Mouse (Mus musculus): ENCODE measurements around the gene Ncoa1. TPM values are rescaled to one million over a fixed set of nuclear protein-coding genes. Genes with fewer than 3 reads are reported as not detected.
A peak's percentile ranks its signal among the peaks of the same experiment; 100 is the strongest.

The Ncoa1 gene
- polyA plus RNA-seq, 1 experiment from 2014 or later, result 7.1 TPM

DNA sequence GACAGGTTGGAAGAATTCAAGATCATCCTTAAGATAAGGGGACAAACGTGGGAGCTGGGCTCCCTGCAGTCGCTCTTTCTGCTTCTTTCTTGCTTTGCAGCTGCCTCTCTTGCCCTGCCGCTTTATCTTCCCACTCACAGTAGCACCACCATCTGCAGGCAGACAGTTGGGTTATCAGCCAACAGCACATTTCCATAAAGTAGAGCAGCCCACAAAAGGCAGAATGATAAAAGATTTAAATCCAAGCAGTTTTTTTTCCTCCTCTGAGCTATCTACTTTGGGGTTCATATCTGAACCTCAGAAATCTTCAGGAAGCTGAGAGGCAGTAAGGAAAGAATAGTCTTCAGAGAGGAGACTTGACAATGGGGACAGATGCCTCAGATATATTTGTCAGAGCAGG, 24.9 kb upstream of the Ncoa1 start:
- no peaks in the 10 kb centered on the region for H3K9me3 ChIP-seq
- peaks cover 1% of the 10 kb centered on the region; the same call in 1 of the 2 replicates for H3K4me1 ChIP-seq
- H3K9ac ChIP-seq (replicated peaks), result no peak overlapping the region
- ATAC-seq (ENCODE audit: low FRiP score, low read depth), result no peak
- no peaks in the 10 kb centered on the region for H3K36me3 ChIP-seq
- WGBS, result 46% methylated on average over 3 of the region's 3 CpGs
- no peaks in the 10 kb centered on the region for H3K27me3 ChIP-seq
- H3K4me2 ChIP-seq (replicated peaks), result no peak overlapping the region
- H3K27ac ChIP-seq (replicated peaks), result no peak overlapping the region
- no peak overlapping the region for H3K4me3 ChIP-seq

DNA sequence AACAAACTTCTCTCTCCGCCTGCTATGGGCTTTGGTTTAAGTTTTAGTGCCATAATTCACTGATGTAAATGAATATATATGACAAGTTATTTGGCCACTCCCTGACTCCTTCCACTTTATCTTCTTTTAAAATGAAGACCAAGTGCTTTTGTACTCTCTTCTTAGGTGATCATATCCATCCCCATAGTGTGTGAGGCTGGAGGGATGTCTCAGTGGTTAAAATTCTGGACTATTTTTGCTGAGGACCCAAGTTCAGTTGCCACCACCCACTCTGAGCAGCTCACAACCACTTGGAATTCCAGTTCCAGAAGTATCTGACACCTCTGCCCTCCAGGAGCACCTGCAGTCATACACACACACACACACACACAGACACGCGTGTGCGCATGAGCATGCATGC, 23.5 kb upstream of the Ncoa1 start:
- no peak overlapping the region for H3K27ac ChIP-seq (replicated peaks)
- no peak overlapping the region for H3K4me3 ChIP-seq
- no peak overlapping the region for H3K4me2 ChIP-seq (replicated peaks)
- no peaks in the 10 kb centered on the region; the same call in 1 of the 2 replicates for H3K4me1 ChIP-seq
- no peaks in the 10 kb centered on the region for H3K27me3 ChIP-seq
- ATAC-seq (ENCODE audit: low FRiP score, low read depth), result no peak
- H3K9me3 ChIP-seq, result no peaks in the 10 kb centered on the region
- no peaks in the 10 kb centered on the region for H3K36me3 ChIP-seq
- 96% methylated on average over 4 of the region's 4 CpGs for WGBS
- no peak overlapping the region for H3K9ac ChIP-seq (replicated peaks)

DNA sequence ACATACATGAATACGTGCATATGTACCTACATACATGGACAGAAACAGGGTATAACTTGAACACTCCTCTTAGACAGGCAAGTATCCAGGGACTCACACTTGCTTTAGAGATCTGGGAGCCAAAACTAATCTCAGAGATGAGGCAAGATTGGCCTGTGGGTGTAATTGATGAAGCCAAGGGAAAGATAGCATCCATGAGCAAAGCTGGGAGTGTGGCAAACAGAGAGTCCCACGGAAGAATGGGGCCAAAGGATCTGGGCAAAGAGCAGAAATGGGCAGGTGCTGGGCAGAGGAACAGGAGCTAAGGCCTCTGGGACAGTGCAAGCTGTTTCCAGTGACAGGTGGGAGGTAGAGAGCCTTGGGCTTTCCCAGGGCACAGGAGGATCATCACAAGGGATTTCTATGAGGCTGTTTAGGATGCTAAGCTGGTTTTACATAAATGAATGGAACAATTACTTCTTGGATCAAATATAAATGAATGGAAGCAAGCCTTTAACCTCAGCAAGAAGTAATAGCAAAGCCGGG, 22.7 kb upstream of the Ncoa1 start:
- Histone ChIP-seq H3K4me3 (no peak overlapping the region), H3K27me3 (no peaks in the 10 kb centered on the region), H3K27ac (replicated peaks) (no peak overlapping the region), H3K9me3 (no peaks in the 10 kb centered on the region), H3K4me2 (replicated peaks) (no peak overlapping the region), H3K4me1 (no peaks in the 10 kb centered on the region; the same call in 1 of the 2 replicates), H3K9ac (replicated peaks) (no peak overlapping the region), H3K36me3 (no peaks in the 10 kb centered on the region)
- WGBS, result 73% methylated on average over 3 of the region's 3 CpGs
- no peak for ATAC-seq (ENCODE audit: low FRiP score, low read depth)

DNA sequence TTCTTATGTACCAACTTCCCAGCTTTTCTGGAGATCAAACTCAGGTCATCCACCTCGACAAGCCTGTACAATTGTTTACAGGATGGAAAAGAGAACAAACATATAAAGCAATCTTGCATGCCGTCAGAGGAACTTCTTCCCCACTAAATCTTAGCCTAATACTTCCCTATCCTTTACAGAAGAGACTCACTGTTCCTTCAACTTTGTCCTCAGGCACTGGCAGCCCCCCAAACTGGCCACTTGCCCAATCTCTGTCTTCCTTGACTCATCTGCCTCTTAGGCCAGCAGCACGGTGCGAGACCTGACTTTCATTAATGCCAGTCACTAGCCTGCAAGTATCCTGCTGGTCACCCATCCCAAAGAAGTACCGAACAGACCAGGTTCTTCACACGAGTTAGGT, 11.4 kb upstream of the Ncoa1 start:
- no peak overlapping the region for H3K9ac ChIP-seq (replicated peaks)
- no peaks in the 10 kb centered on the region for H3K36me3 ChIP-seq
- H3K4me2 ChIP-seq (replicated peaks), result no peak overlapping the region
- H3K27ac ChIP-seq (replicated peaks), result no peak overlapping the region
- no peaks in the 10 kb centered on the region for H3K27me3 ChIP-seq
- no peaks in the 10 kb centered on the region for H3K9me3 ChIP-seq
- ATAC-seq (ENCODE audit: low FRiP score, low read depth), result no peak
- H3K4me3 ChIP-seq, result no peak overlapping the region
- WGBS, result 85% methylated on average over 6 of the region's 6 CpGs
- no peaks in the 10 kb centered on the region for H3K4me1 ChIP-seq

DNA sequence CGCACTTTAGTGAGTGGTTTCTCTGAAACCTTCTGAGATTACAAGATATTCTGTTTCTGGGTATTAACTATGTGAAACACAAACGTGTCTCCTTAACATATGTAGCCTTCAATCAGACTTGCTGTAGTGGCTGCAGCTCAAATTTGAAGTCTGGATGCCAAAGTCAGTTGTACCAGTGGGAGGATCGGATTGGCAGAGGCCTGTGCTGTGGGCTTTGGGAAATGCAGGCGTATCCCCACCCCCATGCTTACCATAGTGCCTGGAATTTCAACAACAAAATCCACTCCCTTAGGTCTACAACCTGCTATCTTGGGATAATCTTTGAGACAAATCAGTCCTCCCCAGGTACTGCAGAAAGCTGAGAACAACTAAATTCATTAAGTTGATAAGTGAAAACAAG, 6.4 kb upstream of the Ncoa1 start:
- 75% methylated on average over 4 of the region's 4 CpGs for WGBS
- Histone ChIP-seq H3K9me3 (no peaks in the 10 kb centered on the region), H3K4me3 (no peak overlapping the region), H3K4me1 (peaks cover 11% of the 10 kb centered on the region), H3K36me3 (no peaks in the 10 kb centered on the region), H3K4me2 (replicated peaks) (no peak overlapping the region), H3K27me3 (peaks cover 6% of the 10 kb centered on the region), H3K27ac (replicated peaks) (no peak overlapping the region), H3K9ac (replicated peaks) (no peak overlapping the region)
- no peak for ATAC-seq (ENCODE audit: low FRiP score, low read depth)

DNA sequence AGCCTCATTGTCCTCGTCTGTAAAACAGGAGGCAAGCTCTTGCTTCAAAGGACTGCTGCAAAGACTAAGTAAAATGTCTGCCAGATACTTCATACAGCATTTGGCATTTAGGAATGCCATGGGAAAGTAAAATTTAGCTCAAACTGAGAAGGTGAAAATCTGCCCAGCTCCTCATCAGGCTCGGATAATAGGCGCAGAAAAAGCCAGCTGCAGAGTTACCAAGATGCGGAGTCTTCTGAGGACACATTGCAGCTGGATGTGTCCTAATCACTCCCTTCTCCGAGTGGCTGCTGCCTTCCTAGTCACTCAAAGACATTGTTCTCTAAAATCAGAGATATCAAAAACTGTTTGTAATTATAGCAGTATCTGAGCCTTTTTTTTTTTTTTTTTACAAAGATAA, 4.7 kb upstream of the Ncoa1 start:
- Histone ChIP-seq H3K27me3 (peaks cover 12% of the 10 kb centered on the region), H3K4me3 (no peak overlapping the region), H3K9ac (replicated peaks) (no peak overlapping the region), H3K27ac (replicated peaks) (no peak overlapping the region), H3K36me3 (no peaks in the 10 kb centered on the region), H3K9me3 (no peaks in the 10 kb centered on the region), H3K4me1 (peaks cover 11% of the 10 kb centered on the region), H3K4me2 (replicated peaks) (no peak overlapping the region)
- ATAC-seq (ENCODE audit: low FRiP score, low read depth), result no peak
- WGBS, result 50% methylated on average over 5 of the region's 5 CpGs

DNA sequence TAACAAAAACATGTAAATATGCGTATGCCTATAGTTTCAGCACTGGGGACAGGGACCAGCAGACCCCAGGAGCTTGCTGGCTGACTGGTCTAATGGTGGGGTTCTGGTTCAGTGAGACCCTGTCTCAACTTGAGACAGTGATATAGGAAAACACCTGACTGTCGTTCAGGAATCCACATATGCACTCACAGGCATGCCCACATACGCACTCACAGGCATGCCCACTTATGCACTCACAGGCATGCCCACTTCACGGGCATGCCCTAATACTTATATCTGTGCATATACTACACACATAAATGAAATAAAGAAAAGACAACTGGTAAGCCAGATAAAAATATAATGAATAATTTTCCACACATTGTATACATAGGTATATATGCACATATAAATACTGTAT, 3.3 kb upstream of the Ncoa1 start:
- H3K9me3 ChIP-seq, result no peaks in the 10 kb centered on the region
- no peak overlapping the region for H3K4me3 ChIP-seq
- no peaks in the 10 kb centered on the region for H3K36me3 ChIP-seq
- WGBS, result 85% methylated on average over 4 of the region's 4 CpGs
- peaks cover 12% of the 10 kb centered on the region for H3K27me3 ChIP-seq
- ATAC-seq (ENCODE audit: low FRiP score, low read depth), result no peak
- H3K9ac ChIP-seq (replicated peaks), result no peak overlapping the region
- H3K4me1 ChIP-seq, result peaks cover 18% of the 10 kb centered on the region
- H3K4me2 ChIP-seq (replicated peaks), result no peak overlapping the region
- no peak overlapping the region for H3K27ac ChIP-seq (replicated peaks)

DNA sequence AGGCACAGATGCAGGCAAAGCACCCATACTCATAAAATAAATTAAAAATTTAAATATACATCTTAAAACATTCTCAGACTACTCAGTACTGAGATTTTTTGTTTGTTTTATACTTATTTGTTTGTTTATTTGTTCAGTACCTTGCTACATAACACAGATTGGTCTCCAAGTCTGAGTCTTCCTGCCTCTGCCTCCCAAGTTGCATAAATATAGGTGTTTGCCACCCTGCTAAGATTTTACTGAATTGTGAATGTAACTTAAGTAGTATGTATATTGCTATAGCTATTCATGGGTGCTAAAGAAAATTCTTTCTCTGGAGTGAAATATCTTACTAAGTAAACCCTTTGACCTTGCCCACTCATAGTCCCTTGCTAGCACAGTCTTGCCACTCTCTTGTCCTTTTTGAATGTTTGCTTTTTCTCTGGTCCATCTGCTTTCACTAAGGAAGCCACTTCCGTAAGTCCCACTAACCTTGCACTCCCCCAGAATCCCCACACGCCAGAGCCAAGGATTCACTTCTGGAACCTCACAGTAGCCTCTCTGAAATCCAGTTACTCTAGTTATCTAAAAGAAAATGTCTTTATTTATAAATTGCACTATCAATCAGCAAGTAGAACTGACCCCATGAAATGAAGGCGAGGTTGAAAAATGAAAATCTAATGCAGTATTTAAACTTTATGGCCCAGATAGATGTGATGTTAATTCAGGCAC, 2.3 kb upstream of the Ncoa1 start:
- Histone ChIP-seq H3K36me3 (no peaks in the 10 kb centered on the region), H3K4me2 (replicated peaks) (no peak overlapping the region), H3K9me3 (no peaks in the 10 kb centered on the region), H3K4me3 (no peak overlapping the region), H3K27me3 (peaks cover 13% of the 10 kb centered on the region), H3K4me1 (peaks cover 23% of the 10 kb centered on the region), H3K27ac (replicated peaks) (no peak overlapping the region), H3K9ac (replicated peaks) (no peak overlapping the region)
- no peak for ATAC-seq (ENCODE audit: low FRiP score, low read depth)
- 85% methylated on average over 3 of the region's 3 CpGs for WGBS

DNA sequence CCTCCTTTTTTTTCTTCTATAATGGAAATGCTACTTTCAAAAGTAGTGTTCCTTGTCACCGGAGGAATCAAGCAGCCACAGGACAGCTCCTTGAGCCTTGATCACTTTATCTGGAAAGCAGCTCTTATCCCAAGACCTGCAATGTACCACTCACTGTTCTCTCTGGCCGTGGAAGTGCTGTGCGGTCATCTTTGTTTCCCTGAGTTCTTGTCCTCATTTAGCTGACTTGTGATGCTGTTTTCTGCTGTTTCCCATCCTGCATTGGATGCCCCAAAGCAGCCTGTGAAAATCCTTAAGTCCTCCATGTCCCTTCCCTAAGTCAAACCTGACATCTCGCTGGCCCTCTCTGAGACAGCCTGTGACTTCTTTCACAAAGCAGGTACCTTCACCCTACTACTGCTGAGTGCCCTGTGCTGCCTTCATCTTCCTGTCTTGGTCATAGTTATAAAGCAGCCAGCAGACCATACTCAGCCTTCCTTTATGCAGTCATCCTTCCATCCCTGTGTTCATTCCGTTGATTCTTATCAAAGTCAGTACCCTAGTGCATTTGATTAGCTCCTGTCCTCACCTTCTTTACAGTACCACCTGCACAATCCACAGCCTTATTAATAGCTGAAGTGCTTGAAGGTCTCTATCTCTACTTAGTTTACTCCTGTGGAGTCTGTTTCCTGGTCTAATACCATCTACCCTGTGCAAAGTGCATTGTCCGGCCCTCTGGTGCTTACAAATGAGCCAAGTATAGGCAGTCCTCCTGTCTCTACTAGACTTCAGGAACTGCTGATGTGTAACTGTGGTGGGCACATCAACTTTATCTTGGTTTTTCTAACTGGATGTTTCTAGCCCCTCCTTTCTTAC, 1.2 kb upstream of the Ncoa1 start:
- 71% methylated on average over 6 of the region's 6 CpGs for WGBS
- Histone ChIP-seq H3K4me1 (peaks cover 26% of the 10 kb centered on the region), H3K27me3 (peaks cover 22% of the 10 kb centered on the region), H3K9ac (replicated peaks) (no peak overlapping the region), H3K27ac (replicated peaks) (no peak overlapping the region), H3K4me2 (replicated peaks) (no peak overlapping the region), H3K4me3 (no peak overlapping the region), H3K36me3 (no peaks in the 10 kb centered on the region), H3K9me3 (no peaks in the 10 kb centered on the region)
- ATAC-seq (ENCODE audit: low FRiP score, low read depth), result no peak

DNA sequence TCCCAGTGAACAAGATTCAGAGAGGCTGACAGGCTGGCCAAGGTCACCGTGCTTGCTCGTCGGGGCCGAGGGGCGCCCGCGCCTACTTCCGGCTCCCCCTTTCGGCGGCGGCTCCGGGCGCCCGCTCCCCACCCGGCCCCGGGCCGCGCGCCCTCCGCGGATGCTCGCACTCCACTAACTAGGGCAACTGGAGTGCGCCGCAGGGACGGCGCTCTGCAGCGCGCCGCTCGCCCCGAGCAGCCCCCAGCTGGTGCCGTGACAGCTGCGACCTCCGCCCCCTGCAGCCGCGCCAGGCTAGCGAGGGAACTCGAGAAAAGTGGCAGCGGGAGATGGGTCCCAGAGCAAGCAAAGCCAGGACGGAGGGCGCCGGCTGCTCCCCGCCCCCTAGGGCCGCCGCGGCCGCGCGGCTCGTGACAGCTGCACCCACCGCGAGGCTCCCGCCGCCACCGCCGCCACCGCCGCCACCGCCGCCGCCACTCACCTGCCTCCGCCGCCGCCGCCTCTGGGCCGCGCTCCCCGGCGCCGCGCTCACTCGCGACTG, 621 bp downstream of the Ncoa1 start:
- Histone ChIP-seq H3K9me3 (no peaks in the 10 kb centered on the region), H3K27ac (replicated peaks) (peak overlapping the region; percentile 96), H3K27me3 (peaks cover 22% of the 10 kb centered on the region), H3K4me3 (peak overlapping the region; percentile 91), H3K36me3 (no peaks in the 10 kb centered on the region), H3K9ac (replicated peaks) (peak overlapping the region; percentile 92), H3K4me2 (replicated peaks) (peak overlapping the region; percentile 89), H3K4me1 (peaks cover 16% of the 10 kb centered on the region)
- ATAC-seq (ENCODE audit: low FRiP score, low read depth), result peak; percentile 88
- WGBS, result 0% methylated on average over 39 of the region's 73 CpGs

DNA sequence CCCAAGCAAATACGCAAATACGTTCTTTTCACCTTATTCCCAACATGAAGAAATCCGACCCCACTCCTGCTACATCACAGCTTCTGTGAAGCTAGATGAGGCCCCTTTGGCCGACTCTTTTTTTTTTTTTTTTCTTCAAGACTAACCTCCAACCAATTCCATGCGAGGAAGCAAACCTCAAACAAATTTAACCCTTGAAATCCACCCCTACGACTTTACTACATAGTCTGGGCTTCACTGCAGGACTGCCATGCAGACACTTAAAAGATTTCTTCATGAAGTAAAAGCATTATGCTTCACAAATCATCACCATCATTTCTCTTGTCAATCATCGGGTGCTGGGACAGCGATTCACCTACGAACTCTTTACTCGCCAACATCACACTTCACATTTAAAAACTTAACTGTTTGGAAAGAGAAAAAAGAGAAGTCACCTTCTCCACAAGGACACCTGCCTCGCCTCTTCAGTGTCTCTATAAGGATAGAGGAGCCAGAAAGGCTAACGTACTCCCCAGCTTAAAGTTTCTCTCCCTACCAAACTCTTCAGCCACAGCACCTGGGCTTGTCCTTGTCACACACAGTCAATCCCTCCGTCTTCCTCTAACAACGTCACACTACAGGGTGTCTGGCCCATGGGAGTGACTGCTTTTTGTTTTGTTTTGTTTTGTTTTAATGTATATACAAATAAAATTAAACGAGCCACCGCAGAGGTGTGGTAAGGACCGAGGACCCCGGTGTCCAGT, 1.6 kb downstream of the Ncoa1 start:
- Histone ChIP-seq H3K9ac (replicated peaks) (peak overlapping the region; percentile 92), H3K4me2 (replicated peaks) (peak overlapping the region; percentile 89), H3K4me1 (peaks cover 16% of the 10 kb centered on the region), H3K27ac (replicated peaks) (0 out of 2 replicates have a peak overlapping the region, but pooled peaks have one; percentile 96), H3K9me3 (no peaks in the 10 kb centered on the region), H3K4me3 (peak overlapping the region; percentile 91), H3K36me3 (no peaks in the 10 kb centered on the region), H3K27me3 (peaks cover 22% of the 10 kb centered on the region)
- WGBS, result 10% methylated on average over 18 of the region's 18 CpGs
- no peak for ATAC-seq (ENCODE audit: low FRiP score, low read depth)

All from midbrain, embryonic 12.5 days (tissue).